Mouse (Mus musculus) forebrain, embryonic 15.5 days (tissue): Measurements from ENCODE around the gene Gm18336. TPM values are rescaled to one million over a fixed set of nuclear protein-coding genes. Genes with fewer than 3 reads are reported as not detected.
"Not testable (repeated sequence)": the region's sequence is repeated elsewhere in the genome, so short reads cannot be mapped to it uniquely, and the experiment has no call there.

Source experiments
- ATAC-seq: fragments of 200-750 bp; cut with Nextera tagmentation; replicated peaks from 2 replicates; pipeline ENCODE4 v1.8.0; 2017; ENCODE audit warnings: mild to moderate bottlenecking, moderate TSS enrichment, moderate library complexity
- H3K27ac ChIP-seq: fragments of 300-500 bp; sonication (generic); replicated peaks from 2 replicates; pipeline ENCODE4 v1.5.1; 2015; ENCODE audit warnings: mild to moderate bottlenecking, inconsistent platforms
- H3K27me3 ChIP-seq: fragments of 300-500 bp; sonication (generic); 2 replicates; pipeline ENCODE4 v1.6.1; 2015; ENCODE audit warnings: inconsistent platforms
- H3K36me3 ChIP-seq: fragments of 300-500 bp; sonication (generic); 2 replicates; pipeline ENCODE4 v1.6.1; 2015; ENCODE audit warnings: mild to moderate bottlenecking, inconsistent platforms
- H3K4me1 ChIP-seq: fragments of 300-500 bp; sonication (generic); 2 replicates; pipeline ENCODE4 v1.6.1; 2015; ENCODE audit warnings: inconsistent platforms
- H3K4me2 ChIP-seq: fragments of 300-500 bp; sonication (generic); replicated peaks from 2 replicates; pipeline ENCODE4 v1.6.1; 2015; ENCODE audit warnings: mild to moderate bottlenecking, inconsistent platforms
- H3K4me3 ChIP-seq: fragments of 300-500 bp; sonication (generic); 2 replicates; pipeline ENCODE4 v1.5.1; 2015; ENCODE audit warnings: mild to moderate bottlenecking, inconsistent platforms
- H3K9ac ChIP-seq: fragments of 300-500 bp; sonication (generic); replicated peaks from 2 replicates; pipeline ENCODE4 v1.6.1; 2015; ENCODE audit warnings: mild to moderate bottlenecking, inconsistent platforms
- H3K9me3 ChIP-seq: fragments of 300-500 bp; sonication (generic); 2 replicates; pipeline ENCODE4 v1.6.1; 2016; ENCODE audit warnings: inconsistent platforms
- WGBS: fragments of 180-500 bp; shearing (Covaris S2); methylation state at CpG from one replicate; pipeline ENCODE4 v1.1.7; 2015; ENCODE audit warnings: mixed read lengths; 5-methylcytosine and 5-hydroxymethylcytosine counted together
- polyA plus RNA-seq: library from polyadenylated mRNA; unstranded; fragments of >200 nt; fragmentation: Nextera tagmentation; extraction: Ambion mirVana; gene quantifications from 2 replicates; pipeline ENCODE4 v1.2.1, GENCODE M21; 2015

Gene Gm18336
- polyA plus RNA-seq, result not detected in 2 replicates

DNA sequence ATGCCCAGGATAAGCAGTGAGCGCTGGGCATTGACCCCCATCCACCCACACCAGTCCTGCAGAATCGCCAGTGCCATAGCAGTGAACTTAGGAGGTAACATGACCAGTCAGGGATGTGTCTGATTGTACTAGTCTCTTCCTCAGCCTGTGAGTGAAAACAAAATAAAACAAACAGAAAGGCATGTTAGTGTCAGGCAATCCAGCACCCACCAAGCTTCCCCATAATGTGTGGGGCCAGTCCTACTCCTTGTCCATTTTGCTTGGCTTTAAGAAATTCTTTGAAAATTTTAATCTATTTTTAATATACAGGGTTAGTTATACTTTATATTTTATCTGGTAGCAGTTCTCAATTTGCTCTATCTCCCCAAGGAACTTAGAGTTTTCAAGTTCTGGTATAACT is at the start of gene Gm18336:
Gm18336 (minus strand) TSS at position 101 of the 400 bp plus-strand sequence.
- H3K4me2 ChIP-seq, H3K27me3 ChIP-seq, H3K36me3 ChIP-seq, ATAC-seq, H3K4me1 ChIP-seq, H3K4me3 ChIP-seq, H3K9ac ChIP-seq, H3K9me3 ChIP-seq, H3K27ac ChIP-seq: not testable (repeated sequence)
- WGBS, result 77% methylated on average over 2 of the region's 2 CpGs

- Histone ChIP-seq H3K27ac (no peak overlapping the region), H3K9me3 (no peaks in the 10 kb centered on the region), H3K4me2 (no peak overlapping the region), H3K4me1 (no peaks in the 10 kb centered on the region), H3K9ac (no peak overlapping the region), H3K4me3 (no peak overlapping the region), H3K36me3 (no peaks in the 10 kb centered on the region; the same call in 1 of the 2 replicates), H3K27me3 (no peaks in the 10 kb centered on the region)
- ATAC-seq, result no peak
- 68% methylated on average over 2 of the region's 2 CpGs for WGBS
Observed at GRCm38 (mm10) chrX:73441428-73441827, 42.9 kb upstream of the Gm18336 start.

DNA sequence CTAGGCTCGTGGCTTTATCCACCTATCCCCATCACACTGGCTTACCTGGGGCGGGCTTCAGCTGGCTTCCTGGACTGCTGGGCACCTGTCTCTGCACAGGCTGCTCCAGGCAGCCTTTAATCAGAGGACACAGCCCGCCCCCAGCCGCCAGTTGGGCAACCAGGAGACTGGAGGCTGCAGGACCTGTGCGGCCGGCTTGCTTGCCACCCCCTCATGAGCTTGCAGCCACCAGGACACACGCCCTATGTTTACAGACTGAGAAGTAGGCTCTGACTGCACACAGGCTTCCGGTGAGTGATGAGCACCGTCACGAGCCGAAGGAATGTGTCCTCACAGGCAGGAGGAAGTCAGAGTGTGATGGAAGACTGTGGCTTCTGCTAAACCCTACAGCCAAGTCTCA is 36.7 kb upstream of the Gm18336 start, which contains the start of gene Trex2:
Trex2 (minus strand) TSS at position 93 of the 400 bp plus-strand sequence.
- H3K4me1 ChIP-seq, result no peaks in the 10 kb centered on the region
- 82% methylated on average over 11 of the region's 11 CpGs for WGBS
- no peak for ATAC-seq
- no peaks in the 10 kb centered on the region for H3K9me3 ChIP-seq
- H3K9ac ChIP-seq, result no peak within 1 kb of the TSS
- H3K4me2 ChIP-seq, result no peak within 1 kb of the TSS
- H3K27ac ChIP-seq, result no peak within 1 kb of the TSS
- no peaks in the 10 kb centered on the region for H3K27me3 ChIP-seq
- no peak within 1 kb of the TSS for H3K4me3 ChIP-seq
- no peaks in the 10 kb centered on the region for H3K36me3 ChIP-seq

DNA sequence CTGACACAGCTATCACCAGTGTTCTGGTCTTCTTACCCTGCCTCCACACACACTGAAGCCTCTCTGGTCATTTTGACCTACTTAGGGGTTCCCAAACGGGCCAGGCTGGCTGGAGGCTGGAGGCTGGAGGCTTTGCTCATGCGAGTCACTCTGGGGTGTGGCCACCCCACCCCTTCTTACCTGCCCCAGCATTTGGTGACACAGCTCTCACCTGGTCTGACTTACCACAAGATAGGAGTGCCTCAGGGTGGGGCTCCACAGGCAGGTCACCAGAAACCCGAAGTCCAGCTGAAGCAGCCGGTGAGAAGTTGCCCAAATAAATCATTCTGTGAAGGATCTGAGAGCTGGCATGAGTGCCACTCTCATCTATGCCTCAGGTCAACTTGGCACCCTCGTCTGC is 34.3 kb upstream of the Gm18336 start:
- H3K27ac ChIP-seq, result no peak overlapping the region
- H3K4me1 ChIP-seq, result no peaks in the 10 kb centered on the region
- no peak overlapping the region for H3K4me2 ChIP-seq
- no peaks in the 10 kb centered on the region for H3K27me3 ChIP-seq
- H3K9me3 ChIP-seq, result no peaks in the 10 kb centered on the region
- no peaks in the 10 kb centered on the region for H3K36me3 ChIP-seq
- no peak for ATAC-seq
- H3K4me3 ChIP-seq, result no peak overlapping the region
- H3K9ac ChIP-seq, result no peak overlapping the region
- 81% methylated on average over 5 of the region's 5 CpGs for WGBS

DNA sequence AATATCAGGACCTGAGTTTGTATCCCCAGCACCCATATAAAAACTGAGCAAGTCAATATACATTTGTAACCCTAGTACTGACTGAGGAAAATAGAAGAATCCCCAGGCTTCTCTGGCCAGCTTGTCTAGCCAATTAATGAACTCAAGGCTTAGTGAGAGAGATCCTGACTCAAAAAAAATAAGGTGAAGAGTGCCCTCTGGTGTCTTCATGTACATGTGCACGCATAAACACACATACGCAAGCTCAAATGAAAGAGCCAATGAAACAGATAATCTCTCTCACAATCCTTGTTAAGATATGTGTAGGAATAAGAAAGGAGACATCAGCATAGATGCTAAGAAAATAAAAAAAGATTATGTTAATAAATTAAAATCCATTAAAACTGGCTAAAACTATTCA is 31.5 kb upstream of the Gm18336 start:
- Histone ChIP-seq H3K4me3 (no peak overlapping the region), H3K36me3 (no peaks in the 10 kb centered on the region), H3K27me3 (no peaks in the 10 kb centered on the region), H3K9ac (no peak overlapping the region), H3K4me1 (no peaks in the 10 kb centered on the region), H3K9me3 (no peaks in the 10 kb centered on the region), H3K4me2 (no peak overlapping the region), H3K27ac (no peak overlapping the region)
- WGBS, result 77% methylated on average over 2 of the region's 2 CpGs
- no peak for ATAC-seq

GRCm38 (mm10) chrX:73412767-73413166 is 14.2 kb upstream of the Gm18336 start:
- H3K4me2 ChIP-seq, result no peak overlapping the region
- WGBS, result 26% methylated on average over 1 of the region's 1 CpGs
- no peaks in the 10 kb centered on the region for H3K4me1 ChIP-seq
- no peaks in the 10 kb centered on the region for H3K36me3 ChIP-seq
- no peak overlapping the region for H3K9ac ChIP-seq
- no peak overlapping the region for H3K4me3 ChIP-seq
- no peaks in the 10 kb centered on the region for H3K27me3 ChIP-seq
- H3K9me3 ChIP-seq, result no peaks in the 10 kb centered on the region
- no peak for ATAC-seq
- no peak overlapping the region for H3K27ac ChIP-seq

- peak within 1 kb of the TSS; percentile 31 for H3K4me3 ChIP-seq
- H3K9ac ChIP-seq, result no peak within 1 kb of the TSS
- 28% methylated on average over 20 of the region's 20 CpGs for whole genome bisulfite sequencing
- no peaks in the 10 kb centered on the region for H3K27me3 ChIP-seq
- no peaks in the 10 kb centered on the region for H3K9me3 ChIP-seq
- H3K27ac ChIP-seq, result no peak within 1 kb of the TSS
- no peaks in the 10 kb centered on the region for H3K4me1 ChIP-seq
- peak within 1 kb of the TSS; percentile 39 for H3K4me2 ChIP-seq
- no peaks in the 10 kb centered on the region for H3K36me3 ChIP-seq
- no peak for ATAC-seq
Observed at GRCm38 (mm10) chrX:73410880-73411517, 12.5 kb upstream of the Gm18336 start, which contains the start of gene Zfp92. TSS of gene Zfp92 (plus strand) at chrX:73411096.

DNA sequence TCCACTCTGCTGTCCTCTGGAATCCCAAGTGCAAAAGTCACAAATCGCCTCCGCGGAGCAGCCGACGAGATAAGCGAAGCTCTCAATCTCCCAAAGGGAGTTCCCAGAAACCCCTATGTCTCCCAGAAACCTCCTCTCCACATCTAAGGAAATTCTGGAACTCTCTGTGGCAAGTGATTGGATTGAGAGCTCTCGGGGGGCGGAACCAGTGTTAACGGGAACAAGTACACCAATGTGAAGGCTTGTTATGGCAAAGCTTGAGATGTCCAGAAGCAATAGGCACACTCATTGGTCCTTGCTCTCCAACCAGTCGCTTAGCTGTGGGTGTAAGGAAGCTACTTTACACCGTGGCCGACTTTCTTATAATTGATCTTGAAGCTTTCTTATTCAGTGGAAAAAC is 3.1 kb upstream of the Gm18336 start:
- H3K36me3 ChIP-seq, result no peaks in the 10 kb centered on the region
- ATAC-seq, result no peak
- H3K9me3 ChIP-seq, result no peaks in the 10 kb centered on the region
- 90% methylated on average over 12 of the region's 12 CpGs for WGBS
- H3K4me3 ChIP-seq, result no peak overlapping the region
- H3K9ac ChIP-seq, result no peak overlapping the region
- no peak overlapping the region for H3K27ac ChIP-seq
- H3K4me2 ChIP-seq, result no peak overlapping the region
- no peaks in the 10 kb centered on the region for H3K27me3 ChIP-seq
- no peaks in the 10 kb centered on the region for H3K4me1 ChIP-seq

GRCm38 (mm10) chrX:73400951-73401350 is 2.4 kb upstream of the Gm18336 start:
- no peak overlapping the region for H3K9ac ChIP-seq
- no peaks in the 10 kb centered on the region for H3K27me3 ChIP-seq
- no peak for ATAC-seq
- H3K4me1 ChIP-seq, result no peaks in the 10 kb centered on the region
- no peak overlapping the region for H3K4me2 ChIP-seq
- no peak overlapping the region for H3K4me3 ChIP-seq
- no peaks in the 10 kb centered on the region for H3K36me3 ChIP-seq
- no peaks in the 10 kb centered on the region for H3K9me3 ChIP-seq
- 90% methylated on average over 20 of the region's 20 CpGs for WGBS
- no peak overlapping the region for H3K27ac ChIP-seq

DNA sequence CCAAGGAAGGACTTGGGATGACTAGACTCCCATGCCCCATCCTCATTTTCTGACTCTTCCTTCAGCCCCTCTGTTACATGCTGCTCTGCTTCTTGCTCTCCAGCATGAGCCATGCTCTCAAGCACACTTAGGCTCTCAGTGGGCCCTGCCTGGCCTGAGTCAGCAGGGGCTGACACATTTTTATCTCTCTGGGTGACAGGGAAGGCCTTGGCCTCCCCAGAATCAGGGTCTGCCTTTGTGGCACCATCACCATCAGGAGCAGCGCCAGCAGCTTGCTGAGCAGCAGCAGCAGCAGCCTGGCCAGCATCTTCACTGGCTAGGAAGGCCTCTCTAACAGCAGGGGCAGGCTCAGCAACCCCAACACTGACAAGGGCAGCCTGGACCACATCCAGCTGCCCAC is 2.1 kb downstream of the Gm18336 start:
- Histone ChIP-seq H3K9me3 (no peaks in the 10 kb centered on the region), H3K4me2 (no peak overlapping the region), H3K4me1 (no peaks in the 10 kb centered on the region), H3K27me3 (no peaks in the 10 kb centered on the region), H3K27ac (no peak overlapping the region), H3K9ac (no peak overlapping the region), H3K4me3 (no peak overlapping the region), H3K36me3 (no peaks in the 10 kb centered on the region)
- ATAC-seq, result no peak
- 78% methylated on average over 1 of the region's 1 CpGs for WGBS

DNA sequence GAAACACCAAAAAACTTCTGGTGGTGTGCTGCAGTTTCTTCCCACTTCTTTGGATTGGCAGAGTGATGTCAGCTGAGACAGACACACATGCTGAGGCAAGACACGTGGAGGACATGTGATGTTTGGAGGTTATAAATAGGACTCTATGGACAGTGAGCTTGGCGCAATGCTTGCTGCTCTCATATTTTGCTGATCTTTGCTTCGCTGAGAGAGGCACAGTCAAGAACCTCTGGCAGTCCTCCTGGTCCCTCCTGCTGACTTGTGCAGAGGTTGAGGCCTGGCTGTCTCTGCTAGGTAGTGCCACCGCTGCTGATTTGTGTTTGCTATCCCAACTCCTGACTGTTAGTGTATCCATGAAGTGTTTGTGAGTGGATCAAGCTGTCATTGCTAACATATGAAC is 7.1 kb downstream of the Gm18336 start:
- no peak overlapping the region for H3K27ac ChIP-seq
- no peak overlapping the region for H3K4me2 ChIP-seq
- H3K9me3 ChIP-seq, result no peaks in the 10 kb centered on the region
- H3K4me1 ChIP-seq, result no peaks in the 10 kb centered on the region
- no peak overlapping the region for H3K9ac ChIP-seq
- WGBS, result 82% methylated on average over 4 of the region's 4 CpGs
- H3K27me3 ChIP-seq, result no peaks in the 10 kb centered on the region
- ATAC-seq, result no peak
- no peaks in the 10 kb centered on the region for H3K36me3 ChIP-seq
- H3K4me3 ChIP-seq, result no peak overlapping the region

- Histone ChIP-seq H3K4me3 (no peak overlapping the region), H3K4me1 (no peaks in the 10 kb centered on the region), H3K4me2 (no peak overlapping the region), H3K27ac (peak overlapping the region; percentile 40; the same call in 1 of the 2 replicates), H3K27me3 (no peaks in the 10 kb centered on the region), H3K9me3 (no peaks in the 10 kb centered on the region), H3K36me3 (no peaks in the 10 kb centered on the region), H3K9ac (no peak overlapping the region)
- 46% methylated on average over 1 of the region's 1 CpGs for WGBS
- no peak for ATAC-seq
Observed at GRCm38 (mm10) chrX:73384924-73385323, 13.6 kb downstream of the Gm18336 start.

- Histone ChIP-seq H3K9ac (no peak overlapping the region), H3K4me2 (no peak overlapping the region), H3K27ac (peak overlapping the region; percentile 40; the same call in 1 of the 2 replicates), H3K4me3 (no peak overlapping the region), H3K9me3 (no peaks in the 10 kb centered on the region), H3K4me1 (no peaks in the 10 kb centered on the region), H3K27me3 (no peaks in the 10 kb centered on the region), H3K36me3 (no peaks in the 10 kb centered on the region)
- 68% methylated on average over 6 of the region's 6 CpGs for WGBS
- peak; percentile 67 for ATAC-seq
Observed at GRCm38 (mm10) chrX:73384419-73384818, 14.1 kb downstream of the Gm18336 start.
